Mouse (Mus musculus) brain, embryonic 18.5 days (tissue): Measurements from ENCODE around the gene Fbxl15.

Source experiments
- DNase-seq: peaks from one replicate; pipeline ENCODE4 v3.0.0-alpha.2; 2012; ENCODE audit warnings: low read depth, low spot score

Gene Fbxl15

GRCm38 (mm10) chr19:46328081-46329030, at the start of gene Fbxl15:
TSS of gene Fbxl15 (plus strand) at chr19:46328184.
- DNase-seq = peak; percentile 90

GRCm38 (mm10) chr19:46282081-46282849, 45.7 kb upstream of the Fbxl15 start:
- no peak for DNase-seq

- DNase-seq = no peak
Measured at GRCm38 (mm10) chr19:46284686-46285085, 43.3 kb upstream of the Fbxl15 start.

- no peak for DNase-seq
Measured at GRCm38 (mm10) chr19:46285631-46286030, 42.4 kb upstream of the Fbxl15 start.

- no peak for DNase-seq
Measured at GRCm38 (mm10) chr19:46286047-46286446, 41.9 kb upstream of the Fbxl15 start.

GRCm38 (mm10) chr19:46286926-46287325, 41.1 kb upstream of the Fbxl15 start:
- DNase-seq = no peak

- no peak for DNase-seq
Measured at GRCm38 (mm10) chr19:46287566-46287965, 40.4 kb upstream of the Fbxl15 start.

- no peak for DNase-seq
Measured at GRCm38 (mm10) chr19:46290535-46291105, 37.4 kb upstream of the Fbxl15 start.

GRCm38 (mm10) chr19:46296938-46297337, 31.0 kb upstream of the Fbxl15 start:
- no peak for DNase-seq

GRCm38 (mm10) chr19:46300294-46301045, 27.5 kb upstream of the Fbxl15 start:
- DNase-seq = no peak

GRCm38 (mm10) chr19:46302551-46302950, 25.4 kb upstream of the Fbxl15 start:
- no peak for DNase-seq

GRCm38 (mm10) chr19:46303251-46304215, 24.5 kb upstream of the Fbxl15 start:
- no peak for DNase-seq

GRCm38 (mm10) chr19:46304216-46304841, 23.7 kb upstream of the Fbxl15 start, which contains the start of gene Nfkb2:
TSS of gene Nfkb2 (plus strand) at chr19:46304320.
- no peak for DNase-seq

GRCm38 (mm10) chr19:46304908-46305333, 23.1 kb upstream of the Fbxl15 start:
- no peak for DNase-seq

GRCm38 (mm10) chr19:46305432-46306267, 22.3 kb upstream of the Fbxl15 start:
- no peak for DNase-seq

- no peak for DNase-seq
Measured at GRCm38 (mm10) chr19:46306268-46306610, 21.7 kb upstream of the Fbxl15 start.

- no peak for DNase-seq
Measured at GRCm38 (mm10) chr19:46306751-46307289, 21.2 kb upstream of the Fbxl15 start.

GRCm38 (mm10) chr19:46307781-46308180, 20.2 kb upstream of the Fbxl15 start:
- no peak for DNase-seq

GRCm38 (mm10) chr19:46308303-46308702, 19.7 kb upstream of the Fbxl15 start:
- no peak for DNase-seq
